Mouse (Mus musculus) hematopoietic stem cell, adult 5-6 weeks (primary cell): Measurements from ENCODE around the gene Bend6. TPM values are rescaled to one million over a fixed set of nuclear protein-coding genes. Genes with fewer than 3 reads are reported as not detected.
"Not testable (repeated sequence)": the region's sequence is repeated elsewhere in the genome, so short reads cannot be mapped to it uniquely, and the experiment has no call there.

ENCODE experiments used
- ATAC-seq, 2 experiments: fragments of 125-278 bp in 1 of 2; replicated peaks in 1 of 2; 2 replicates each; pipeline ENCODE4 v1.8.0; 2016 to 2017; ENCODE audit warnings: inconsistent platforms in 2 of 2, mild to moderate bottlenecking in 2 of 2, moderate number of reproducible peaks in 2 of 2, low read depth in 1 of 2, moderate TSS enrichment in 1 of 2; ENCODE audit not compliant: low FRiP score in 2 of 2, poor library complexity in 2 of 2, severe bottlenecking in 2 of 2, insufficient read depth in 1 of 2, low TSS enrichment in 1 of 2
- total RNA-seq: library from RNA; stranded (forward); fragments of 172-1452, 232-1000 nt; gene quantifications from 2 replicates; pipeline ENCODE4 v1.2.3, GENCODE M21; 2017

Bend6 gene
- total RNA-seq, 1 experiment from 2014 or later = not detected

DNA sequence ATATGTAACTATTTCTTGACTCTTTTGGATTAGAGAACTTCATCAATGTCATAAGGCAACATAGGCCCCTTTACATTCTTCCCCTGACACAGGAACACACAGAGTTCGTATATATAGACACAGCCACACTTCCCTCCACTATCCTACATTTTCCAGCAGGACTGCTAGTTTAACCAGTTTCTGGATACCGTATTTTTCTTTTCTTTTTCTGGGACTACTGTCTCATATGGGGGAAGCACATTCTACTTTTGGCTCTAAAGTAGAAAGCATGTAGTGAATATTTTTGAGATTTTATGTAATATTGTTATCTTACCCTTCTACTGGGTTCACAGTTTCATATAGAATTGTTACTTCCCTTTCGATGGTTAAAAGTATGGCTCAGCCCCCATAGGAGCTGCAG, 38.2 kb downstream of the Bend6 start:
- no peak for ATAC-seq

DNA sequence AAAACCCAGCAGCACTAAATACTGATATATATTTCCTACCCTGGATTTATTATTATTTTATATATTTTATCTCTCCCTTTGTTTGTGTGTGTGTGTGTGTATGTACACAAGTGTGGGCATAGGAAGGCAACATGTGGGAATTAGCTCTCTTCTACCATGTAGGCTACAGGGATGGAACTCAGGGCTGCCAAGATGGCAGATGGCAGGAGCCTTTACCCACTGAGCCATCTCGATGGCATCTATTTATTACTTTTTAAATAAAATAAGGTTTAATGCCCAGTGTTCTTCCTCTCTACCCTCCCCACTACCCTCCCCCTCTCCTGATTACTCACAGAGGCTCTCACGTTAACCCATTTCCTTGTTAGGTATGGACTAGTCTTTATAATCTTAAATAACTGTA, 38.6 kb downstream of the Bend6 start:
- ATAC-seq = no peak

DNA sequence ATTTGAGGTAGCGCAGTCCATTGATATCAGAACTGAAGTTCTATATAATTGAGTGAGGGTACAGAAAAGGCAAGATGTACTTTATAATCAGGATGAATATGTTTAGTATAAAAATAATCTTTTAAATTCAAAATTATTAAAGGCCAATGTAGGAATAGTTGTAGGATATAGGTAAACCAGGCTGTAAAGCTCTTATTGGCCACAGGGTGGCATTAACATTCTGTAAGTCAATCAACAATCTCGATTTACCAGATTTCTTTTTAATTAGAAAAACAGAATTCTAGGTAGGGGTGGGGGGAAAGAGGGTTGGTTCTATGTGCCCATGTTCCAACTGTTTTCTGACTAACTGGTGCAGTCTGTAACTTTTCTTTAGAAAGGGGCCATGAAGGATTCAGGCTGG, 60.8 kb downstream of the Bend6 start:
- no peak for ATAC-seq

DNA sequence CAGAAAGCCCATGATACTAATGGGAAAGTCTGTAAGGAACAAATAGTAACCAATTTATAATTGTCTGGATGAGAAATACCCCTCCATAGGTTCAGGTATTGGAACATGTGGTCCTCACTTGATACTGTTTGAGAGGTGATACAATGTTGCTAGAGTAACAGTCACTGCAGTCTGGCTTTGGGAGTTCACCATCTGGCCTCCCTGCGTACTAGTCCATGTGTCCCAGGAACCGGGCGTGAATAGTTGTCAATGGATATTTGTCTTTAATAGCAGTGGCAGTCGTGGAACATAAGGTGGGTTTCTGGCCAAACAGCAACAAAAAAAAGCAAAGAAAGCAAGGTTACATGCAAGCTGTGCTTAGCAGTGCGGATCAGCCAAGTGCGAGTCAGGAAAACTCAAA, 63.8 kb downstream of the Bend6 start:
- ATAC-seq = no peak

DNA sequence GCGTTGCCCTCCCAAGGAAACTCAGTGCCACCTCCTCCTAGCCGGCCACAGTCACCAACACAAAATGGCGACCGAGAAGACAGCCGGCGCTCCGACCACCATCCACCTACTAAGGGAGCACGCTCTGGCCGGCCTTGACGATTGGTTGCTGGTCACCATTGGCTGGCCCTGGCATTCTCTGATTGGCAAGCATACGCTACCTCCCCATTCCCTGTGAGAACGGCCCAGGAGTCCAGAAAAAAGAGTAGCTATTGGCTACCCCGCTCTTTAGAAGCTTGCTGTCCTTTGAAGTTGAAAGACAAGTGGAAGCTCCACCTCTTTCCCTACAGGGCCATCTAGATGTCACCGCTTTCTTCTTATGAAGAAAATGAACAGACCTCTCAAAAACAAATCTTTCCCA, 68.7 kb downstream of the Bend6 start:
- not testable (repeated sequence) for ATAC-seq

DNA sequence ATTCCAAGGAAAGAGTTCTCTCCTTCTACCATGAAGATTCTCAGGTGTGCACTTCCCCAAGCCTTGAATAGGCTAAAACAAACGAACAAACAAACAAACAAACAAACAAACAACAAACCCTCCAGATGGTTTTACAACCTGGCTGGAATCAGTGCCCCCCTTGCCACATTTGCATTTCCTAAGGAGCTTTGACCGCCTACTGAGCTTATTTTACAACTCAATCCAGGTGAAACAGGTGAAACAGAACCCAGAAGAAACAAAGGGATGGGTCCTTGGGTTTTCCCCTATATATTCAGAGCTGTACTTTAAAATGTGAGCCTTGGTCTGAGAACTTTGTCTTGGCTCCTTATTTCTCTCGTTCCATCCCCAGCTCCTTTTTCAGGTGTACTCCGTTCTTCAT, 77.0 kb downstream of the Bend6 start:
- ATAC-seq = no peak

DNA sequence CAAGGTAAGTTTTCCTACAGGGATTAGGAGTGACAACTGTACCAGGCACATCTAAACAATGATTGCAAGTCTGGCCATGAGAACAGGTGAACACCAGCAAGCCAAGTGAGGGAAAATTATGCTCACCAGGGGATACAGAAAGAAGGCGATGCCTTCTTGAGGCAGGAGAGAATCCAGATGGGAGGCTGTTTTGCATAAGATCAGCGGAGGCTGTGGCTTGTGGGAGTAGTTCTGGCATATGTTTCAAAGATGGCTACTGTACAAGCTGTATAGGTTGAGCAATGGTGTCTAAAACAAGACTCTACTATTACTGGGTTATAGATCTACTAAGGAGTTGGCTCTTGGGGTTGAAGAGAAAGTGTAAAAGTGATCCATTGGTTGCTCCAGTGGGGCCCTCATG, 89.7 kb downstream of the Bend6 start:
- ATAC-seq = no peak

DNA sequence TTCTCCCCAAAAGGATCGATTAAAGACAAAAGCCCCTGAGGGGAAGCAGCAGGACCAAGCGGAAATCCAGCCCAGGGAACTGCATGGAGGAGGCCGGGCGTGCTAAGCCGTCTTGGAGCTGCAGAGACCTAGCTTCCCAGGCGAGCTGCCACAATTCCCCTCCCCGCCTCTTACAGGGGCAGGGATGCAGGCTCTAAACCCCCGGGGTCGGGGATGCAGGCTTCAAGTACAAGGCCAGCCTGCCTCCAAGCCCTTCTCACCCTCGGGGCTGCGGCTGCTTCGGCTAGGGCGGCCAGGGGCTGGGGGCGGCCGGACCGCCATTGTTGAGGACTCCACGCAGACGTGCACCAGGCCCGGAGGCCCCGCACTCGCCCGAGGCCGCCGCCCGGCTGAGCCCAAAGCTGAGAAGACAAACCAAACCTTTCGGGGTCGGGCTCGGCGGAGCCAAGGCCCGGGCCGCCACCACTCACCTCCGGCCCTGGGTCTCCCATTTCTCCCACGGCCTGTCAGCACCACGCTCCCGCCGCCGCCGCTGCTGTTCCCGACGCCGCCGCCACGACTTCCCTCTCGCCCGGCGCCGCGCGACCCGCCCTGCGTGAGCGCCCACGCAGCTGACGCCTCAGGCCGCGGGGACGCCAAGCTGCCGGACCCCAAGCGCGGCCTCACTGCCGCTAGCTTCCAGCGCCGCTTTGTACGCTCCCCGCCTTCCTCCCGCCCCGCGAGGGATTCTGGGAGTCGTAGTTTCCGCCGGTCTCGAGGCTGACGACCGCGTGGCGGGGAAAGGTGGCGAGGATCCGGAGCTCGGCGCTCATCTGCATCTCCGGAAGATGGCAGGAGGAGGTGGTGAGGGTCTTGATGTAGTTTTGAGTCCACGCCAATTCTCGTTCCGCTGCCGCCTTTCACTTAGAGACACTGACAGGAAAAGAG, 93.5 kb downstream of the Bend6 start, which contains the start of gene Zfp451:
Gene Zfp451 (minus strand): TSS at position 728 of the 927 bp plus-strand sequence.
- peak; percentile 95 to 96 for ATAC-seq

DNA sequence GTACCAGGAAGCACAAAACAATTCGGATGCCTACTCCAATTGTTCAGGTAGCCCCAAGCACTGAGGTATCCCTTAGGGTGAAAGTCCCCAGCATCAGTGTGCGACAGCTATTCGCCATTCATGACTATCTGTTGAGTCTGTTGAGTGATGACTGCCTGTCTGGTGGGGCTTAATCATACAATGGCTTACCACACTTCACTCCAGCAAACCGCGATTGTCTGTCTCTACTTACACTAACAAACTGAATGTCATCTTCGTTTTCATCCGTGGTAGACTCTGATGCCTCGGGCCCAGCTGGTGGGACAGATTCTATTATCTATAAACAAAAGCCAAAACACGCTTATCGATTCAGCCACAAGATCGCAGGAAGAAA, 94.1 kb downstream of the Bend6 start:
- ATAC-seq = peak in 1 of 2 experiments; percentile 8; a peak in 1 of 4 replicates

DNA sequence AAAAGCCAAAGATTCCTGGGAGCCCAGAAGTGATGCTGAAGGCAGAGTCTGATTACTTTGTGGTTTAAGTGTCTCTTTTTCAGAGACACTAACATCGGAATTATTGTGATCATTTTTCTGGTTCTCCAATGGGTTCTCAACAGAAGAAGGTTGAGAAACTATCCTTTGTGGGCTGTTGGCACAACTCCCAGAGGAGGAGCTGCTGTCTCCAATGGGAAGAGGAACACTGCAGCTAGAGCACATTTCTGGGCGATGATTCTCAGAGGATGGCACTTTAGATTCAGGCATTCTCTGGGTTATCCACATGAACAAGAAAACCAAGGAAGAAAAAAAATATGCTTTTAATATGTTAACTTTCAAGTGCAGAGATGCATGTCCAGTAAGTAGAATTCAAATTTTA, 104.3 kb downstream of the Bend6 start:
- ATAC-seq = no peak

Other genes with a start within 250 kb of the Bend6 start
- gene Prim2, start 238.0 kb downstream of the Bend6 start, total RNA-seq = 62.6 and 81.5 TPM in 2 replicates
- 8.4 and 8.5 TPM in 2 replicates for gene Rab23, start 187.9 kb downstream of the Bend6 start, total RNA-seq
- gene Bag2, start 150.0 kb downstream of the Bend6 start, total RNA-seq = 24.3 and 37.5 TPM in 2 replicates
- 37.5 and 43.9 TPM in 2 replicates for gene Zfp451, start 93.2 kb downstream of the Bend6 start, total RNA-seq
- gene Dst, start 409 bp upstream of the Bend6 start, total RNA-seq = 48.7 and 58.5 TPM in 2 replicates